ENCODE assay signal across 7 mouse cellular contexts in genomic region chr7:92743325-92743724, GRCm38 (mm10). TPM values are rescaled to one million over a fixed set of nuclear protein-coding genes. Genes with fewer than 3 reads are reported as not detected.
A peak's percentile ranks its signal among the peaks of the same experiment; 100 is the strongest.
DNase-seq lines count a peak whose midpoint lies in the region; ATAC-seq and TF ChIP-seq lines count a peak whose summit lies in the region.

No protein-coding gene starts in this region.

- ATAC-seq in lung, embryonic 16.5 days (ENCODE audit: low read depth), result no peak
- no peak for ATAC-seq in forebrain, embryonic 13.5 days
- ATAC-seq in liver, embryonic 13.5 days (ENCODE audit: low read depth), result no peak
- no peak for ATAC-seq in stomach, postnatal 0 days (ENCODE audit: low FRiP score, low TSS enrichment)

- H3K4me1 ChIP-seq in lung, embryonic 16.5 days (replicated peaks; ENCODE audit: control insufficient read depth, insufficient read depth, low read length), result peaks cover 13% of the 10 kb centered on the region
- peaks cover 30% of the 10 kb centered on the region for H3K4me1 ChIP-seq in forebrain, embryonic 13.5 days
- H3K4me1 ChIP-seq in liver, embryonic 13.5 days (replicated peaks), result peaks cover 42% of the 10 kb centered on the region
- H3K4me1 ChIP-seq in stomach, postnatal 0 days (replicated peaks; ENCODE audit: control insufficient read depth, insufficient read depth), result no peaks in the 10 kb centered on the region

- TF ChIP-seq CTCF in stomach, postnatal 0 days (IDR thresholded peaks at IDR 0.05; ENCODE audit: low read depth), result no peak

- no peaks in the 10 kb centered on the region for H3K36me3 ChIP-seq in lung, embryonic 16.5 days (ENCODE audit: control insufficient read depth, insufficient read depth, low read length)
- H3K36me3 ChIP-seq in forebrain, embryonic 13.5 days (ENCODE audit: poor library complexity, severe bottlenecking), result peaks cover under 1% of the 10 kb centered on the region; the same call in 1 of the 2 replicates
- peaks cover 12% of the 10 kb centered on the region for H3K36me3 ChIP-seq in liver, embryonic 13.5 days
- no peaks in the 10 kb centered on the region for H3K36me3 ChIP-seq in stomach, postnatal 0 days (ENCODE audit: control insufficient read depth, insufficient read depth, low read length)

- peak overlapping the region; percentile 65 for H3K4me3 ChIP-seq in lung, embryonic 16.5 days (ENCODE audit: low read length)
- H3K4me3 ChIP-seq in forebrain, embryonic 13.5 days, result peak overlapping the region; percentile 85
- H3K4me3 ChIP-seq in liver, embryonic 13.5 days (replicated peaks), result peak overlapping the region; percentile 86
- peak overlapping the region; percentile 82 for H3K4me3 ChIP-seq in stomach, postnatal 0 days (ENCODE audit: low read depth, low read length)

- TF ChIP-seq EP300 in stomach, postnatal 0 days (optimal IDR thresholded peaks at IDR 0.05), result no peak

- no peaks in the 10 kb centered on the region for H3K9me3 ChIP-seq in lung, embryonic 16.5 days (ENCODE audit: control insufficient read depth, low read length)
- H3K9me3 ChIP-seq in forebrain, embryonic 13.5 days (replicated peaks), result no peaks in the 10 kb centered on the region
- H3K9me3 ChIP-seq in liver, embryonic 13.5 days (replicated peaks), result no peaks in the 10 kb centered on the region
- H3K9me3 ChIP-seq in stomach, postnatal 0 days (ENCODE audit: control insufficient read depth, low read length), result no peaks in the 10 kb centered on the region

- H3K27me3 ChIP-seq in lung, embryonic 16.5 days (ENCODE audit: control insufficient read depth, insufficient read depth, low read depth, low read length), result no peaks in the 10 kb centered on the region
- no peaks in the 10 kb centered on the region for H3K27me3 ChIP-seq in forebrain, embryonic 13.5 days
- H3K27me3 ChIP-seq in liver, embryonic 13.5 days, result peaks cover 4% of the 10 kb centered on the region; the same call in 1 of the 2 replicates
- H3K27me3 ChIP-seq in stomach, postnatal 0 days (ENCODE audit: control insufficient read depth, insufficient read depth, low read length), result no peaks in the 10 kb centered on the region

- 9% methylated on average over 6 of the region's 6 CpGs for WGBS in lung, embryonic 16.5 days
- 3% methylated on average over 6 of the region's 6 CpGs for WGBS in forebrain, embryonic 13.5 days
- 28% methylated on average over 6 of the region's 6 CpGs for WGBS in liver, embryonic 13.5 days (ENCODE audit: insufficient replicate concordance)
- 19% methylated on average over 6 of the region's 6 CpGs for WGBS in stomach, postnatal 0 days

- DNase-seq in lung, postnatal 36 days, result no peak
- DNase-seq in liver, embryonic 13.5 days, result no peak
- no peak for DNase-seq in stomach, postnatal 0 days (ENCODE audit: low spot score)
- no peak for DNase-seq in thymus, postnatal 25 days
- DNase-seq in layer of hippocampus, adult 18-20 months (ENCODE audit: low spot score in 2 of 2), result no peak

- no peak overlapping the region for H3K27ac ChIP-seq in lung, embryonic 16.5 days (ENCODE audit: low read length)
- no peak overlapping the region for H3K27ac ChIP-seq in forebrain, embryonic 13.5 days
- peak overlapping the region; percentile 88 for H3K27ac ChIP-seq in liver, embryonic 13.5 days
- H3K27ac ChIP-seq in stomach, postnatal 0 days (replicated peaks), result no peak overlapping the region

- H3K4me2 ChIP-seq in lung, embryonic 16.5 days (ENCODE audit: low read depth, low read length), result peak overlapping the region; percentile 86
- peak overlapping the region; percentile 63 for H3K4me2 ChIP-seq in forebrain, embryonic 13.5 days
- H3K4me2 ChIP-seq in liver, embryonic 13.5 days, result peak overlapping the region; percentile 97
- peak overlapping the region; percentile 81; the same call in 1 of the 2 replicates for H3K4me2 ChIP-seq in stomach, postnatal 0 days (replicated peaks; ENCODE audit: low read depth)

- H3K9ac ChIP-seq in lung, embryonic 16.5 days (ENCODE audit: low read length), result no peak overlapping the region
- H3K9ac ChIP-seq in forebrain, embryonic 13.5 days, result peak overlapping the region; percentile 70
- H3K9ac ChIP-seq in liver, embryonic 13.5 days, result peak overlapping the region; percentile 82
- H3K9ac ChIP-seq in stomach, postnatal 0 days (ENCODE audit: low read length), result peak overlapping the region; percentile 35

RNA-seq across cellular contexts. Expression of gene Rab30, which starts 1.9 kb away (rescaled TPM):
- polyA plus RNA-seq in lung, embryonic 16.5 days (2015; fragmentation: Nextera tagmentation; extraction: Ambion mirVana), result 5.0 and 5.6 TPM in 2 replicates
- polyA plus RNA-seq in forebrain, embryonic 13.5 days (2015; fragmentation: Nextera tagmentation; extraction: Ambion mirVana), result 19.8 and 21.4 TPM in 2 replicates
- polyA plus RNA-seq in liver, embryonic 13.5 days (2015; fragmentation: Nextera tagmentation; extraction: Ambion mirVana), result 6.1 and 7.1 TPM in 2 replicates
- 12.1 and 13.3 TPM in 2 replicates for polyA plus RNA-seq in stomach, postnatal 0 days (2015; fragmentation: Nextera tagmentation; extraction: Ambion mirVana)
- total RNA-seq in layer of hippocampus, adult 18-20 months (2021), result 10 to 100 TPM; 39.3 to 41.5 TPM
